Mouse (Mus musculus) spleen, adult 2 months (tissue): ENCODE data around the gene Gm49601.

Experiments
- CTCF ChIP-seq: fragments of 200-500 bp; IDR thresholded peaks from 2 replicates; pipeline ENCODE4 v1.5.1; 2011; ENCODE audit warnings: mild to moderate bottlenecking, inconsistent platforms; ENCODE audit not compliant: insufficient read depth, insufficient read length, insufficient replicate concordance; ENCODE audit errors: extremely low read depth
- POLR2A ChIP-seq: fragments of 200-500 bp; IDR thresholded peaks from 2 replicates; pipeline ENCODE4 v1.6.1; 2011; ENCODE audit warnings: low read depth, low read length, inconsistent platforms

- TF ChIP-seq CTCF: no peak
- TF ChIP-seq POLR2A: no peak
These were observed 14.5 kb downstream of the Gm49601 start for GRCm38 (mm10) chr16:18611752-18612151.
